Mouse (Mus musculus): ENCODE results near the gene Sepsecs.
"Not testable (repeated sequence)": the region's sequence is repeated elsewhere in the genome, so short reads cannot be mapped to it uniquely, and the experiment has no call there.

The Sepsecs gene

GRCm38 (mm10) chr5:52669426-52670191 lies at the start of gene Sepsecs:
Gene Sepsecs, minus strand, starts transcription at chr5:52669708.
- peak; percentile 88 to 89 for DNase-seq

GRCm38 (mm10) chr5:52716742-52717448 lies 47.4 kb upstream of the Sepsecs start:
- DNase-seq: no peak

GRCm38 (mm10) chr5:52712704-52713103 lies 43.2 kb upstream of the Sepsecs start:
- no peak for DNase-seq

- no peak for DNase-seq
These were observed 35.1 kb upstream of the Sepsecs start for GRCm38 (mm10) chr5:52704562-52704961.

GRCm38 (mm10) chr5:52697882-52698440 lies 28.5 kb upstream of the Sepsecs start:
- DNase-seq: not testable (repeated sequence)

GRCm38 (mm10) chr5:52697291-52697690 lies 27.8 kb upstream of the Sepsecs start:
- no peak for DNase-seq

- no peak for DNase-seq
These were observed 18.4 kb upstream of the Sepsecs start for GRCm38 (mm10) chr5:52687741-52688455.

GRCm38 (mm10) chr5:52681111-52681510 lies 11.6 kb upstream of the Sepsecs start:
- no peak for DNase-seq

- DNase-seq: no peak
These were observed 10.7 kb upstream of the Sepsecs start for GRCm38 (mm10) chr5:52680191-52680590.

- no peak for DNase-seq
These were observed 9.1 kb upstream of the Sepsecs start for GRCm38 (mm10) chr5:52678498-52679070.

- DNase-seq: no peak
These were observed 7.6 kb upstream of the Sepsecs start for GRCm38 (mm10) chr5:52677126-52677525.

- DNase-seq: no peak
These were observed 5.0 kb upstream of the Sepsecs start for GRCm38 (mm10) chr5:52674384-52675069.

- no peak for DNase-seq
These were observed 3.8 kb upstream of the Sepsecs start for GRCm38 (mm10) chr5:52673341-52673740.

GRCm38 (mm10) chr5:52670745-52671144 lies 1.2 kb upstream of the Sepsecs start:
- no peak for DNase-seq

GRCm38 (mm10) chr5:52666766-52667165 lies 2.7 kb downstream of the Sepsecs start:
- no peak for DNase-seq

GRCm38 (mm10) chr5:52657957-52658356 lies 11.6 kb downstream of the Sepsecs start:
- DNase-seq: no peak

- no peak for DNase-seq
These were observed 12.2 kb downstream of the Sepsecs start for GRCm38 (mm10) chr5:52657336-52657735.

GRCm38 (mm10) chr5:52655992-52656391 lies 13.5 kb downstream of the Sepsecs start:
- no peak for DNase-seq

- no peak for DNase-seq
These were observed 14.5 kb downstream of the Sepsecs start for GRCm38 (mm10) chr5:52654961-52655360.

GRCm38 (mm10) chr5:52652606-52653005 lies 16.9 kb downstream of the Sepsecs start:
- no peak for DNase-seq

- no peak for DNase-seq
These were observed 17.4 kb downstream of the Sepsecs start for GRCm38 (mm10) chr5:52652086-52652485.
